Mouse (Mus musculus) ZHBTc4 (cell line): Measurements from ENCODE around the gene Pou4f2.

Experiments
- DNase-seq: peaks from one replicate; pipeline ENCODE4 v3.0.0-alpha.2; 2011; ENCODE audit warnings: low read depth, low spot score

Pou4f2 gene

DNA sequence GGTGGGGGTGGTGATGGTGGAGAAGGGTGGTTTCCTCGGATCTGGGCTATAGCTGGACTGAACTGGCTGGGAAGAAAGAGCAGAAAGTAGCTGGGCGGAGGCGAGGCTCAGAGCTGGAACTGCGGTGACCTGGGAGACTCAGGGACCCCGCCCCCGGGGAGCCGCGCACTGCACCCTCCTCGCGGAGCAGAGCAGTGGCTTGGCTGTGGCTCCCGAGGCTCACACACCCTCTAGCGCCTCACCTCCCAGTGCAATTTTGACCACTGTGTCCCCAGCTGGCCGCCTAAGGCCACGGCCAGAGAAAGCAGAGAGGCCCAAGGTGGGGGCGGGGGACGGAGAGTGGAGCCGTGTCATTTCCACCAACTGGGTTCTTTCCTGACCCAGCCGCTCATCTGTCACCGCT, 16.3 kb downstream of the Pou4f2 start:
- peak; percentile 71 for DNase-seq

DNA sequence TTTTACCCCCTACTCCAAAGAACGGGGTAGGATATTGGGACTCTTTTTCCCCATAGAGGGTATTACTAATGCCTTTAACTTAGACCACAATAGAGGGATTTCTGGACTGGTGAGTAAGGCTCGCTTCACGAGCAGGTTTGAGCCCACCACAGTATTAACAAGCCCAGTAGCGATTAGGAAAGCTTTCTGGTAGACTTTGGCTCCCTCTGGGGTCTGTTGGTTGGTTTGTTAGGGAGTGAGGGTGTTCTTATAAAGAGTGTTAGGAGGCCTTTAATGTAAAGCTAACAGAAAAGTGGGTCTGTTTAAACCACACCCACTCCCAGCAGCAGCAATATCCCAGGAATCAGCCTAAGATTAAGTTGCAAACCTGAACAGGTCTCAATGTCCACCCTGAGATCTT, 17.2 kb downstream of the Pou4f2 start:
- DNase-seq, result no peak

DNA sequence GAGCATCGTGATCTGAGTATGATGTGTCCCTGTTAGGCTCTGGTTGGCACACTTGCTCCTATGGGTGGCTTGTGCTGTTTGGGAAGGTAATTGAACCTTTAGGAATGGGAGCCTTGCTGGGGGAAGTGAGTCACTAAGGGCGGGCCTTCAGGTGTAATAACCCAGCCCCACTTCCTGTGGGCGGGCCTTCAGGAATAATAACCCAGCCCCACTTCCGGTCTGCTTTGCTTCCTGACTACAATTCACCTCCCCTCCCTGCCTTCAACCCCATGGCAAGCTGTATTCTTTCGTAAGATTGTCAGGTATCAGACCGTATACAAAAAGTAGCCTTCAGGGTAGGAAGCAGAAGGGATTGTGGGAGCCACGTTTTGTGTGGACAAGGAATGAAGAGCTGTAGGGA, 45.7 kb downstream of the Pou4f2 start:
- DNase-seq, result peak; percentile 65
